Mouse (Mus musculus): Measurements from ENCODE around the gene Slc2a13.

Gene Slc2a13

GRCm38 (mm10) chr15:91573111-91573538, at the start of gene Slc2a13:
Slc2a13 (minus strand) TSS chr15:91573261.
- TF ChIP-seq NANOG (IDR thresholded peaks at IDR 0.05; ENCODE audit: borderline replicate concordance, low read length) (peak; percentile 60), CTCF (conservative IDR thresholded peaks at IDR 0.05; ENCODE audit: low read length) (no peak)
- H3K27me3 ChIP-seq (ENCODE audit: insufficient read depth, low read length), result peaks cover 38% of the 10 kb centered on the region
- H3K9me3 ChIP-seq (ENCODE audit: low read length), result no peaks in the 10 kb centered on the region
- no peaks in the 10 kb centered on the region for H3K36me3 ChIP-seq (ENCODE audit: insufficient read depth, low read length)
- peaks cover 15% of the 10 kb centered on the region for H3K4me1 ChIP-seq (replicated peaks; ENCODE audit: low read depth, low read length)
- peak within 1 kb of the TSS; percentile 88 for H3K4me3 ChIP-seq (replicated peaks; ENCODE audit: low read length)

DNA sequence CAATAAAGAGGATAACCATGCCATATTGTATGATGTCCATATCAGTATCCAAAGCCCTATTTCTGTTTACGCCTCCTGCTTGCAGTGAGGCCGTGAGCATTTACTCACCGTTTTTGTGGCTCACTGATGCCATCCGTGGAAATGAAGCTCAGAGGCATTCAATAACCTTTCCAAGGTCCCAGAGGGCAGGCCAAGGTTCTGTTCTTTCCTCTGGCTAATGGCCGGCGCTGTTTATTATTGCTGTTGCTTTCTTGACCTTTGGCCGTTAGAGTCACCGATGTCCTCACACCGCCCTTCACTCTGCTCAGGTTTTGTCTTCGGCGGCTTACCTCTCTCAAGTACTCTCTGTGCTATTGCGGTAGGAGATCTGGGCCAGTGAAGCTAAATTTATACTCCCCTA, 43.0 kb upstream of the Slc2a13 start:
- Histone ChIP-seq H3K4me1 (replicated peaks; ENCODE audit: low read depth, low read length) (no peaks in the 10 kb centered on the region), H3K36me3 (ENCODE audit: insufficient read depth, low read length) (no peaks in the 10 kb centered on the region), H3K4me3 (replicated peaks; ENCODE audit: low read length) (no peak overlapping the region), H3K27me3 (ENCODE audit: insufficient read depth, low read length) (no peaks in the 10 kb centered on the region), H3K9me3 (ENCODE audit: low read length) (no peaks in the 10 kb centered on the region)
- TF ChIP-seq CTCF (conservative IDR thresholded peaks at IDR 0.05; ENCODE audit: low read length) (no peak), NANOG (IDR thresholded peaks at IDR 0.05; ENCODE audit: borderline replicate concordance, low read length) (no peak), POU5F1 (IDR thresholded peaks at IDR 0.05; ENCODE audit: borderline replicate concordance, low read length) (no peak)

- no peaks in the 10 kb centered on the region for H3K4me1 ChIP-seq (replicated peaks; ENCODE audit: low read depth, low read length)
- TF ChIP-seq POU5F1 (IDR thresholded peaks at IDR 0.05; ENCODE audit: borderline replicate concordance, low read length), result no peak
- H3K9me3 ChIP-seq (ENCODE audit: low read length), result no peaks in the 10 kb centered on the region
- H3K36me3 ChIP-seq (ENCODE audit: insufficient read depth, low read length), result no peaks in the 10 kb centered on the region
- H3K27me3 ChIP-seq (ENCODE audit: insufficient read depth, low read length), result no peaks in the 10 kb centered on the region
- H3K4me3 ChIP-seq (replicated peaks; ENCODE audit: low read length), result no peak overlapping the region
Observed at GRCm38 (mm10) chr15:91615532-91615931, 42.5 kb upstream of the Slc2a13 start.

DNA sequence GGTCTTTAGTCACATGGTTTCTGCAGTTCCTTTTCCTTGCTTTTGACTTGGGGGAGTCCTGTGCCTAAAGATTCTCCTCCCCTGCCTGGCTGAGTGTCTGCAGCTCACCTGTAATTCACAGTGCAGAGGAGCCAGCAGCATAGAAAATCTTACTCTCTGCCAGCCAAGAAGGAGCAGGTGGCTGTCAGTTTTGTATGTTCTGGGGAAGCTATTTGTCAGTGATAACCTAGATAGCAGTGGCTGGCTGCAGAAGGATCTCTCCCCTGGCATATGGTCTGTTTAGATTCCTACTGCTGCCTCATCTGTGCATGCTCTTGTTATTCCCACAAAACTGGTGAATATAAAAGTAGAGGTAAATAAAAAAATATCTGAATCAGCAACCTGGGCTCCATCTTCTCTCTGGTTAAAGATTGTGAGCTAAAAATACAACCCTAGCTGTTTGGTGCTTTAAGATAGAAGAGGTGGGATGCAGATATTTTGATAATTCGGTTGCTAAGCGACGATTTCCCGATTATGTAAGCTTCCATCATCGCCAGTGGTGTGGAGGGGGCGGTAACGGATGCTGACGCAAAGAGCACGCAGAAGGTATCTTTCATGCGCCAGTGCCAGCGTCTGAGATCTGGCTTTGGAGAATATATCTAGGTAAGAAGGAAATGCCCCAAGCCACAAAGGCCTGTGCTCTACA, 41.1 kb upstream of the Slc2a13 start:
- Histone ChIP-seq H3K36me3 (ENCODE audit: insufficient read depth, low read length) (no peaks in the 10 kb centered on the region), H3K4me3 (replicated peaks; ENCODE audit: low read length) (no peak overlapping the region), H3K9me3 (ENCODE audit: low read length) (no peaks in the 10 kb centered on the region), H3K27me3 (ENCODE audit: insufficient read depth, low read length) (no peaks in the 10 kb centered on the region), H3K4me1 (replicated peaks; ENCODE audit: low read depth, low read length) (no peaks in the 10 kb centered on the region)
- no peak for TF ChIP-seq NANOG (IDR thresholded peaks at IDR 0.05; ENCODE audit: borderline replicate concordance, low read length)
- no peak for TF ChIP-seq CTCF (conservative IDR thresholded peaks at IDR 0.05; ENCODE audit: low read length)
- no peak for TF ChIP-seq POU5F1 (IDR thresholded peaks at IDR 0.05; ENCODE audit: borderline replicate concordance, low read length)

DNA sequence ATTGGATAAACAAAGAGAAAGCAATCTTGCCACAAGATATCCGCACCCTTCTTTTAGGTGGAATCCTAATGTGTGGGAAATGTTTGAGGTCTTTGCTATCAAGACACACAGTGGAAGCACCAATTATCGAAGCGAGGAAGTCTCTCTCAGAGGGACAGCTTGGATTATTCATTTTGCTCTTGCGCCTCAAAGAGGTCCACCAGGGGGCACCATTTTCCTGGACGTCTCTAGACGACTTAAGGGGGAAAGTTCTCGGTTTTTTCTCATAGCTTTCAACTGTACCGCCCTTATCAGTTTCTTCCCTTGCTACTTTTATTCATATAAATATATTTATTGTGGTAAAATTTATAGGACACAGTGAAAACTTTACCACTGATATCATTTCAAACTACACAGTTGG, 36.7 kb upstream of the Slc2a13 start:
- H3K9me3 ChIP-seq (ENCODE audit: low read length), result no peaks in the 10 kb centered on the region
- no peak overlapping the region for H3K4me3 ChIP-seq (replicated peaks; ENCODE audit: low read length)
- no peaks in the 10 kb centered on the region for H3K27me3 ChIP-seq (ENCODE audit: insufficient read depth, low read length)
- TF ChIP-seq NANOG (IDR thresholded peaks at IDR 0.05; ENCODE audit: borderline replicate concordance, low read length) (no peak), CTCF (conservative IDR thresholded peaks at IDR 0.05; ENCODE audit: low read length) (peak; percentile 65)
- H3K4me1 ChIP-seq (replicated peaks; ENCODE audit: low read depth, low read length), result no peaks in the 10 kb centered on the region
- H3K36me3 ChIP-seq (ENCODE audit: insufficient read depth, low read length), result no peaks in the 10 kb centered on the region

- Histone ChIP-seq H3K4me1 (replicated peaks; ENCODE audit: low read depth, low read length) (no peaks in the 10 kb centered on the region), H3K9me3 (ENCODE audit: low read length) (no peaks in the 10 kb centered on the region), H3K4me3 (replicated peaks; ENCODE audit: low read length) (no peak overlapping the region), H3K36me3 (ENCODE audit: insufficient read depth, low read length) (no peaks in the 10 kb centered on the region), H3K27me3 (ENCODE audit: insufficient read depth, low read length) (no peaks in the 10 kb centered on the region)
- TF ChIP-seq NANOG (IDR thresholded peaks at IDR 0.05; ENCODE audit: borderline replicate concordance, low read length) (no peak), POU5F1 (IDR thresholded peaks at IDR 0.05; ENCODE audit: borderline replicate concordance, low read length) (no peak), CTCF (conservative IDR thresholded peaks at IDR 0.05; ENCODE audit: low read length) (no peak)
Observed at GRCm38 (mm10) chr15:91608811-91609210, 35.8 kb upstream of the Slc2a13 start.

DNA sequence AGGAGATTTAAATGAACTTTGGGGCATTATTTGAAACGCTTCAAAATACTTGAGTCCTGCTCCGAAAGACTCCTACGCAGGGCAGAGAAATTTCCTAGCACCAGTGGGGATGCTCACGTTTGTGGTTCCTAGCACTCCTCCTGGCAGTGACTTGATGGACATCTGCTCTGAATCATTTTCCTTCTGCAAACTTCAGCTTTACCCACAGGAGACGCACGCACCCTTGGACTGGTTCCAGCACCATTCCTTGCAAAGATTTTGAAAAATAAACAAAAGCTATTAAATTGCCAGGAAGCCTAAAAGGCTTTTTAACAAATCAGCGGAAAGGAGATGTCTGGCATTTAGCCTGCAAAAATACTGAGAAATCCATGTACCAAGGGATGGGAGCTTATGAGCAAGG, 28.1 kb upstream of the Slc2a13 start:
- no peaks in the 10 kb centered on the region for H3K4me1 ChIP-seq (replicated peaks; ENCODE audit: low read depth, low read length)
- no peak for TF ChIP-seq CTCF (conservative IDR thresholded peaks at IDR 0.05; ENCODE audit: low read length)
- no peak for TF ChIP-seq NANOG (IDR thresholded peaks at IDR 0.05; ENCODE audit: borderline replicate concordance, low read length)
- TF ChIP-seq POU5F1 (IDR thresholded peaks at IDR 0.05; ENCODE audit: borderline replicate concordance, low read length), result no peak

DNA sequence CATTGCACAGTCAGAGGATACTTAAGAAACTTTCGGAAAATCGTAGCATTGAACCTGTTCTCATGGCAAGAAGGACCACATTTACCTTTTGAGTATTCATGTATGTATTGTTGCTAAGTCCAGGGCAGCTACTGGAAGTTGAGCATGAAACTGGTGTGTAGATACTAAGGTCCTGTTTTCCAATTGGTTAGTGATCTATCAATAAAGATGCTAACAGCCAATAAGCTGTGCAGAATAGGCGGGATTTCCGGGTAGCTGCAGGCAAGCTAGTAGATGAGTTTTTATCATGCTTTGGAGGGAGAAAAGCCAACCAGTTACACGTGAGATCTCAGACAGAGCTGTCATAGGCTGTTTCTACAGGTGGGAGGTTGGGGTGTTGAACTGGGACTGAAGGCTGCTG, 24.2 kb upstream of the Slc2a13 start:
- no peak for TF ChIP-seq POU5F1 (IDR thresholded peaks at IDR 0.05; ENCODE audit: borderline replicate concordance, low read length)
- TF ChIP-seq CTCF (conservative IDR thresholded peaks at IDR 0.05; ENCODE audit: low read length), result no peak
- no peak for TF ChIP-seq NANOG (IDR thresholded peaks at IDR 0.05; ENCODE audit: borderline replicate concordance, low read length)

More for the DNA sequence above, 28.1 kb upstream of the Slc2a13 start:
- Histone ChIP-seq H3K27me3 (ENCODE audit: insufficient read depth, low read length) (peaks cover 4% of the 10 kb centered on the region; the same call in 1 of the 2 replicates), H3K9me3 (ENCODE audit: low read length) (no peaks in the 10 kb centered on the region), H3K4me3 (replicated peaks; ENCODE audit: low read length) (no peak overlapping the region), H3K36me3 (ENCODE audit: insufficient read depth, low read length) (no peaks in the 10 kb centered on the region)

DNA sequence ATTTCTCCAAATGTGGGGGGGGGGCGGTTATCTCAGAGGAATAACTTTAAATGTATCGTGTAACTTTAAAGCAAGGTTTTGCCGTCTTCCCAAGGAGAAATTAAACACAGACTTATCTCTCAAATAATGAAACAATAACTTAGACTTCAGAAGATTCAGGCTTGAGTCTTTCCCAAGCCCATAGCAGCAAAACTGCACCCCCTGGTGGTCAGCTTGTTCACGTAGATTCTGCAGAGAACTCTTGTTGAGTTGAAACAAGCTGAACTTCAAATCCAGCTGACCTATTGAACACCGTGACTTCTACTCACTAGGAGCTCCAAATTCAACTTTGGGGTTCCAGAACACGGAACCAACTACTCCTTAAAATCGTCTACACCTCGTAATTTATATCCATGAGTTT, 1.4 kb upstream of the Slc2a13 start:
- Histone ChIP-seq H3K36me3 (ENCODE audit: insufficient read depth, low read length) (no peaks in the 10 kb centered on the region), H3K4me1 (replicated peaks; ENCODE audit: low read depth, low read length) (peaks cover 15% of the 10 kb centered on the region), H3K9me3 (ENCODE audit: low read length) (no peaks in the 10 kb centered on the region; the same call in 1 of the 2 replicates), H3K27me3 (ENCODE audit: insufficient read depth, low read length) (peaks cover 28% of the 10 kb centered on the region), H3K4me3 (replicated peaks; ENCODE audit: low read length) (no peak overlapping the region)
- TF ChIP-seq NANOG (IDR thresholded peaks at IDR 0.05; ENCODE audit: borderline replicate concordance, low read length), result no peak
- TF ChIP-seq CTCF (conservative IDR thresholded peaks at IDR 0.05; ENCODE audit: low read length), result peak; percentile 57
- no peak for TF ChIP-seq POU5F1 (IDR thresholded peaks at IDR 0.05; ENCODE audit: borderline replicate concordance, low read length)

More for the DNA sequence above, 24.2 kb upstream of the Slc2a13 start:
- H3K4me1 ChIP-seq (replicated peaks; ENCODE audit: low read depth, low read length), result no peaks in the 10 kb centered on the region
- no peaks in the 10 kb centered on the region for H3K36me3 ChIP-seq (ENCODE audit: insufficient read depth, low read length)
- no peaks in the 10 kb centered on the region; the same call in 1 of the 2 replicates for H3K27me3 ChIP-seq (ENCODE audit: insufficient read depth, low read length)
- H3K9me3 ChIP-seq (ENCODE audit: low read length), result no peaks in the 10 kb centered on the region
- no peak overlapping the region for H3K4me3 ChIP-seq (replicated peaks; ENCODE audit: low read length)
